Mouse (Mus musculus) cerebellum, adult 9-10 months (tissue): ENCODE measurements around the gene Gm27235.
"Not testable (repeated sequence)": the region's sequence is repeated elsewhere in the genome, so short reads cannot be mapped to it uniquely, and the experiment has no call there.

Source experiments
- DNase-seq: peaks from one replicate; pipeline ENCODE4 v3.0.0; 2022

Gm27235 gene

GRCm38 (mm10) chr9:35790001-35790400 is at the start of gene Gm27235, which contains the start of gene D730048I06Rik:
Gene Gm27235, minus strand, starts transcription at chr9:35790101.
Gene D730048I06Rik, minus strand, starts transcription at chr9:35790112.
- DNase-seq = no peak

DNA sequence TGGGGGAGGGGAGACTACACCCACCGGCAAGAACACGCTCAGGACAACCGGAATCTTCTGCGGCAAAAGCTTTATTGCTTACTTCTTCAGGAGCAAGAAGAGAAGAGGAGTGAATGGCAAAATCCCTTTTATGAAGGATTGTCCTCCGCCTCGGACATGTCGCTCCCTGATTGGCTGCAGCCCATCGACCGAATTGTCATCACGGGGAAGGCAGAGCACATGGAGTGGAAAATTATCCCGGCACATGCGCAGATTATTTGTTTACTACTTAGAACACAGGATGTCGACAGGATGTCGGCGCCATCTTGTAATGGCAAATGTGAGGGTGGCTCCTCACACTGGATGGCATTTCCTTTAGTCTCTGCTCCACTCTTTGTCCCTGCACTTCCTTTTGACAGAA is 28.0 kb upstream of the Gm27235 start:
- not testable (repeated sequence) for DNase-seq

GRCm38 (mm10) chr9:35798146-35798545 is 8.2 kb upstream of the Gm27235 start:
- no peak for DNase-seq

DNA sequence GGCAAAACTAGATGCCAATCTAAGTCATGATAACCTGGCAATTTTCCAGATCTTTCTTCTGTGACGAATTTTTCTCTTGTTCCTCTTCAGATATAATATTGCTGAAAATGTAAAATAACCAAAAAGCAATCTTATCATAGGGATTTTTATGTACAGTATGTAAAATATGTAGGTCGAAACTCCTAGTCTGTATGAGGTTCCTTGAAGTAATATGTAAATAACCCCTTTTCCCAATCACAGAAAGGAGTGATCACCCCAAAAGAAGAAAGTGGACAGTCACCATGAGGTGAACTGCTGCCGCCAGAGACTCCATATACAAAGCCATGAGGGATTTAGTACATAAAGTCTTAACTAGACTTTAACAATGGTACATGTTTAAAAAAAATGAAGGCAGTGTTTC is 11.9 kb downstream of the Gm27235 start, which contains the start of gene Gm17727:
Gene Gm17727 (minus strand): TSS at position 101 of the 400 bp plus-strand sequence.
- no peak for DNase-seq

DNA sequence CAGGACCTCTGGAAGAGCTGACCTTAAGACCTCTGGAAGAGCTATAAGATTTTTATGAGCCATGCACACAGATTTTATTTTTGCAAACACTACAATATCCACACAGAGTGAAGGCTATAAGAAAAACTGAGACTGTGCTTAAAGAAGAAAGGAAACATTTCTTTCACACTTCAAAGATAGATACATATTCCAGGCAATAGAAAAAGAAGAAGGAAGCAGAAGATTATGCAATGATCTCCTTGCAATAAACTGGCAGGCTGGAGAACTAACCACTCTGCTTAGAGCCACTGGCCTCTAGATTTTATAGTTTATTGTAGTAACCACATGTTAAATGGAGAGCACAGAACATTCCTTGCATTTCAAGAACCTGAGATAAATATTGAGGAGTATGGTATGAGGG is 33.1 kb downstream of the Gm27235 start:
- no peak for DNase-seq

DNA sequence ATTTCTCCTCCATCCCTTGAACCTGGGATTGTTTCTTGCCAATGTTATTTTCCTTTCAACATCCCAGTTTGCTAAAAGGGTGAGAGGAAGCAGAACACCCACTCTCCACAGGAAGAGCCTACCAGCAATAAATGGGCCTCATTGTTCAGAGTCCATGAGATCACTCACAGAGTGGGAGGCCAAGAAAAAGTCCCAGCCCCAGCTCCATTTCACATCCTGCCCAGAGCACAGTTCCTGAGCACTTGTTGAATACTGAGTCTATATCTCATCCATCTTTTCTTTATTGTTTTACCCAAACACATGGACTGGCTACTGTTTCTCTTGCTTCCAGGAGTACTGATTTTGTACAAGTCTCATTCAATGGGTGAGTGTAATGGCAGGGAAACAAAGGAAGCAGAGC is 49.2 kb downstream of the Gm27235 start, which contains the start of gene Gm17677:
Gene Gm17677 (plus strand): TSS at position 301 of the 400 bp plus-strand sequence.
- no peak for DNase-seq
